Mouse (Mus musculus) G1E (cell line): ENCODE results near the gene Zfp110.

ENCODE experiments used
- CTCF ChIP-seq: IDR thresholded peaks from 2 replicates; pipeline ENCODE4 v1.5.1; 2012; ENCODE audit warnings: low read depth, low read length, inconsistent platforms, mixed read lengths
- GATA1 ChIP-seq: IDR thresholded peaks from 2 replicates; pipeline ENCODE4 v1.6.1; 2012; ENCODE audit warnings: borderline replicate concordance, low read length, inconsistent platforms, mixed read lengths
- POLR2AphosphoS5 ChIP-seq: IDR thresholded peaks from 2 replicates; pipeline ENCODE4 v1.6.1; 2012; ENCODE audit warnings: low read depth, low read length, inconsistent platforms; ENCODE audit not compliant: insufficient replicate concordance
- TAL1 ChIP-seq: conservative IDR thresholded peaks from 2 replicates; pipeline ENCODE4 v1.6.1; 2012; ENCODE audit warnings: low read depth, low read length, inconsistent platforms, mixed read lengths

DNA sequence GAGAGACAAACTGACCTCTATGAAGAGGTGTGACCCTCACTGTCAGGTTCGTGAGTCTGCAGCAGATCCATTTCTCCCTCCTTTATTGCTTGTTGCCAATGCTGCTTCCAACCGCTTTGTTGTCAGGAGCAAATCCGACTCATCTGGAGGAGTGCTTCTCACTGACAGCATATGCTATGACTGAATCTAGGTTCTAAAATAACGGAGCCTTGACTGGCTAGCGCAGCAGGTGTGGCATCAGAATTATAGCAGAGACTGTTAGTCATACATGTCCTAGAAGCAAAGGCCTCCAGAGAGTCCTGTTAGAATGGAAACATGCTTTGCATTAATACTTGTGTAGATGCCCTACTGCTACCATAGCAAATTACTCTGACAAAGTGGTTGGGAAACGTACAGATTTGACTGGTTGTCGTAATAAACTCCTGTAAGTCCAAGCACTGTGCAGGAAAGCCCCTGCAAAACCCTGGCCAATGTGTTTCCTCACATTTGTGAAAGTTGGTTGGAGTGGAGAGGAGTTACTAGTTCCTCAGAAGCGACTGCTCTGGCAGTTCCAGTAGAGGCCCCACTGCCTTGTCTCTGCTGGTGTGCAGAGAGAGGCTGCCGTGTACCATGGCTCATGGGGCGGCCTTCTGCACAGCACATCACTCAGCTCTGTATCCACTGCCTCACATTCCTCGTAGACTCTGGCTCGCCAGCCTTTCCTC, 52.2 kb downstream of the Zfp110 start:
- no peak for TF ChIP-seq CTCF
- TF ChIP-seq TAL1: no peak
- no peak for TF ChIP-seq GATA1
- no peak for TF ChIP-seq POLR2AphosphoS5
